Mouse (Mus musculus): ENCODE results near the gene Golph3. TPM values are rescaled to one million over a fixed set of nuclear protein-coding genes. Genes with fewer than 3 reads are reported as not detected.

Gene Golph3
- polyA plus RNA-seq (2014; fragmentation: Illumina TruSeq; extraction: RNeasy Lipid Tissue Mini Kit (QIAGEN cat#74804); ENCODE audit: low read depth, low replicate concordance): 380 TPM

DNA sequence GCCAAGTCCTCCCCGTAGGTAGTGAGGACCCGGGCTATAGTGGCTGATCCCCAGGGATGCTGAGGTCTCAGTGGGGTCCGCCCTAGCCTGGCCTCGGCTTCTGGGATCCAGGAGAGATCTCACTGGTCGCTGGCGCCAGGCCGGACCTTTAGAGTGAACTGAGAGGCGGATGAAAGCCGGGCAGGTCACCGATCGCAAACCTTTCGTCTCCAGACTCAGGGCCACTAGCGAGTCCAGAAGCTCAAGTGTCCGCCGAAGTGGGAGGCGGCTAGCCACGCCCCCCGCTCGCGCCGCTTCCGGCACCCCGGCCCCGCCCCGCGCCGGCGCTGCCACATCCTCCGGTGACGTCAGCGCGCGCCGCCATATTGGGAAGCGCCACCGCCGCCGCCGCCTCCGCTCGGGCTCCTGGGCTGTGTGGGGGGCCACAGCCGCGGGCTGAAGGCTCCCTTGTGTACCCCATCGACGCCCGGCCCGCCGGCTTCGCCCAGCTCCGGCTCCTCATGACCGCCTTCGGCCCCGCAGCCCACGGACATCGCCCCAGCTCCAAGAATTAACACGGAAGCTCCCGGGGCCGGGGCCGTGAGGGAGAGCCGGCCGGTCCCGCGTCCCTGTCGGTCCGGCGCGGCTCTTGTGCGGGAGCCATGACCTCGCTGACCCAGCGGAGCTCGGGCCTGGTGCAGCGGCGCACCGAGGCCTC, at the start of gene Golph3:
Gene Golph3 (plus strand): TSS at position 360 of the 697 bp plus-strand sequence.

GRCm38 (mm10) chr15:12321788-12322621, 755 bp downstream of the Golph3 start, which contains the start of gene 1810049J17Rik:
Gene 1810049J17Rik (minus strand): TSS chr15:12321899.

Other genes starting within 250 kb of the Golph3 start
- 311 TPM for gene Zfr, start 203.6 kb upstream of the Golph3 start, polyA plus RNA-seq (2014; fragmentation: Illumina TruSeq; extraction: RNeasy Lipid Tissue Mini Kit (QIAGEN cat#74804); ENCODE audit: low read depth, low replicate concordance)
- gene Mtmr12, start 116.4 kb upstream of the Golph3 start, polyA plus RNA-seq (2014; fragmentation: Illumina TruSeq; extraction: RNeasy Lipid Tissue Mini Kit (QIAGEN cat#74804); ENCODE audit: low read depth, low replicate concordance): 17.6 TPM
- gene 1810049J17Rik, start 449 bp downstream of the Golph3 start, polyA plus RNA-seq (2014; fragmentation: Illumina TruSeq; extraction: RNeasy Lipid Tissue Mini Kit (QIAGEN cat#74804); ENCODE audit: low read depth, low replicate concordance): not detected